Mouse (Mus musculus) brain, embryonic 14.5 days (tissue): ENCODE measurements around the gene Ucp3.

Source experiments
- CTCF ChIP-seq: fragments of 200-500 bp; IDR thresholded peaks from 2 replicates; pipeline ENCODE4 v1.5.1; 2012; ENCODE audit warnings: inconsistent platforms, mild to moderate bottlenecking, moderate library complexity, borderline replicate concordance; ENCODE audit not compliant: insufficient read depth, insufficient read length; ENCODE audit errors: extremely low read depth
- POLR2A ChIP-seq: fragments of 200-500 bp; IDR thresholded peaks from 2 replicates; pipeline ENCODE4 v1.6.1; 2012; ENCODE audit warnings: mild to moderate bottlenecking, inconsistent platforms, borderline replicate concordance; ENCODE audit not compliant: poor library complexity, insufficient read depth, insufficient read length, severe bottlenecking; ENCODE audit errors: extremely low read depth

GRCm38 (mm10) chr7:100496371-100496770 is 23.6 kb downstream of the Ucp3 start:
- TF ChIP-seq CTCF, result no peak
- TF ChIP-seq POLR2A, result no peak
